Mouse (Mus musculus) liver, embryonic 14.5 days (tissue): ENCODE measurements at regions not wholly inside any gene's neighbourhood (a gene's known extent, or its start where the extent isn't known, plus 50 kb on each side); places are given as distances from the start of the nearest gene placed in this dataset.

Source experiments
- CTCF ChIP-seq: IDR thresholded peaks from 2 replicates; pipeline ENCODE4 v1.5.1; 2016; ENCODE audit warnings: antibody characterized with exemption, low read depth, control low read depth
- EP300 ChIP-seq: IDR thresholded peaks from 2 replicates; pipeline ENCODE4 v1.6.1; 2016; ENCODE audit warnings: antibody characterized with exemption, low read depth

- TF ChIP-seq CTCF (no peak), EP300 (no peak)
These were observed 80.6 kb downstream of the Klf4 start for GRCm38 (mm10) chr4:55451711-55452110.
